Mouse (Mus musculus) right cerebral cortex, postnatal 25 days (tissue): ENCODE results near the gene Gp1ba.

Experiments
- DNase-seq: peaks from one replicate; pipeline ENCODE4 v3.0.0; 2022

Gp1ba gene

DNA sequence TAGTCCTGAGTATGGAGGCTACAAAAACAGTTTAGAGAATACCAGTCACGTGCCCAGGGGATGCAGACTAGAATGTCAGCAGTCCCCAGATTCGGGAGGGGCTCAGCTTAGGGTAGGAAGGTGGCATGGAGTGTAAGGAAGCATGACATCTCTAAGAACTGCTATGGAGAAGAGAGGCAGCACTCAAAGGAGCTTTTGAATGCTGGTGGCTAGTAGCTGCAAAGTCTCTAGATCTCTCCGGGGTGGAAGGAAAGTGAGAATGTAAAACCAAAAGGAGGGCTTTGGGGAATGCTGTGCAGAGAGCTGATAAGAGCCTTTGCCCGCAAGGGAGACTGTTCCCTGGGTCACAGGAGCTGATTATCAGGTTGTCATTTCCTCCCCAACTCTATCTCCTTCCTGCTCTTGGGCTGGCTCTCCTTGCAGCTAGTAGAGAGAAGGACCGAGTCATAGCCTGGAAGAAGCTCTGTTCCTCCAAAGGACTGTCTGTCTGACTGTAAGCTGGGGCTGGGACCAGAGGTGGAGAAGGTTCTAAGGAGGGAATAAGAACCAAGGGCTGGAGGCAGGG, at the start of gene Gp1ba:
Gene Gp1ba, plus strand, starts transcription at position 409 of the 565 bp plus-strand sequence.
- no peak for DNase-seq

DNA sequence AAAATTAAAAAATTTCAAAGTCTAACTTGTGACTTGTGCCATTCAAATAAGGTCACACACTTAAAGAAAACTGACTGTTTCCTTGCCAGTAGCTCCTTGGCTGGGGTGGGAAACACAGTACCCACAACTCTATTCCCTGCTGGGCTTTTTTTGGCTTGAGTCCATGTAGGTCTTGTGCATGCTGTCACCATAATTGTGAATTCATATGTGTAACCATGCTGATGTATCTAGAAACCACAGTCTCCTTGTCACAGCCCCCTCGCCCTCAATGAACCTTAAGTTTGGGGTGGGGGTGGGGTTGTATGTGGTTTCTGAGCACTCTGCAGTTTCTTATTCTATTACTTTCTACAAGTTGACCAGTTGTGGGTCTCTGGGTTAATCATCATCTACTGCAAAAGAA, 47.2 kb upstream of the Gp1ba start:
- no peak for DNase-seq

DNA sequence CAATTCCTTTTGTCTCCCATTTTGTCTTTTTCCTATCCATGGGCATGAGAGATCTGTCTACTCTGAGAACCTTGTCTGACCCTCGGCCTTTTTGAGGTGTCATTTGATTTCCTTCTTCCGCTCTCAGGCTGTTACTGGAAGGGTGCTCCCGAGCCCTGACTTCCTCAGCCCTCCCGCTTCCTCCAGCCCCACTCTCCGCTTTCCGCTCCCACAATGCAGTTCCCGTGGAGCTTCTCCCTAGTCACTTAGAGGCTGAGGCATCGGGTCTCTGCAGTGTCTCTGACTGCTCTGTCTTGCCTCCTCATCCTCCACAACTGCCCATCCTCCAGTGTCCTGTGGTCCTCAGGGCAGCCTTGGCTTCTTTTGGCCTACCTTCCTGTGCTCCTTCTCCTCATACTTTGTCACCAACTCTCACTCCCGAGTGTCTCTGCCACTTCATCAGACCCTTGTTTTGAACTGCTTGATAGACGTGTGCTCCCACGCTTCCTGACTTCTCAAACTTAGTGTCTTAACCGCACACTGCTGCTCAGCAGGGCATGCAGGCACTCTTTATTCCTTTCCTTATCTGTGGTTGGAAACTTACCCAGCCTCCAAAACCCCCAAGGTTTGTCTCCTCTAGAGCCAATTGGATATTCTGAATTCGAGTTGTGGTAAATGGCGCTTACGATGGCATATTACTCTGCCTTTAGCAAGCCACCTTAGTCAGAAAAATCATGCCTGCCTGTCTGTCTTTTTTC, 44.5 kb upstream of the Gp1ba start:
- no peak for DNase-seq

DNA sequence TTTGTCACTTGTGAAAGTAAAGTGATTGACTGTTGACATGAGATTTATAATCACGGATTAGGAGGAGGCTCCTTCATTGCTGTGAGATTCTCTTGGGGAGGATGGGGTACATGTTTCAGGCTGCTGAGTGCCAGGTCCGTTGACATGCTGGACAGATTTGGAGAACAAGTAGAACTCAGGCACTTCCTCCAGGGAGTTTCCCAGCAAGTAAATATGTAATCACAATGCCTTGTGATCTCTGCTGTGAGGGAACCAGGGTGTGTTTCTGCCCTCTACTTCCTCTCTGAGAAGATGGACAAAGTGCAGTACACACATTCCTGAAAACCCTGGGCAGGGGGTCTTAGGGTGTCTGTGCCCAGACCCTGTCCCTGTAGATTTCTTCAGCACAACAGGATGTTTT, 43.3 kb upstream of the Gp1ba start:
- no peak for DNase-seq

DNA sequence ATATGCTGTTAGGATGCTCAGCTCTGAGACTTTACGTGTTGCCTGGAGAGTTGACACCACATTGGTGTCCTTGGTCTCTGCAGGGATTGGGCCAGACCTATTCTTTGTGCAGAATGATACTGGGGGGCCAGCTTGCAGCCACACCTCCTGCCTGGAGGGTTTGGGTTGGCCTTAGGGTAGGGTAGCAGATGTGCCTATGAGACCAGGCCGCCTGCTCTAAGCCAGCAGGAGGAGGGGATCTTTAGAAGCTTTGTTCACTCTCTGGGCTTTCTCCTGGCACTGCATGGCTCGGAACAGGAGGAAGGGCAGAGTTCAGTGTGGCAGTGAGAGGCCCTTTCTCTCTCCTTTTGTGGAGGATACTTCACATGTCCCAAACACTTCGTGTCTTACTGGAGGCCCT, 42.8 kb upstream of the Gp1ba start:
- no peak for DNase-seq

DNA sequence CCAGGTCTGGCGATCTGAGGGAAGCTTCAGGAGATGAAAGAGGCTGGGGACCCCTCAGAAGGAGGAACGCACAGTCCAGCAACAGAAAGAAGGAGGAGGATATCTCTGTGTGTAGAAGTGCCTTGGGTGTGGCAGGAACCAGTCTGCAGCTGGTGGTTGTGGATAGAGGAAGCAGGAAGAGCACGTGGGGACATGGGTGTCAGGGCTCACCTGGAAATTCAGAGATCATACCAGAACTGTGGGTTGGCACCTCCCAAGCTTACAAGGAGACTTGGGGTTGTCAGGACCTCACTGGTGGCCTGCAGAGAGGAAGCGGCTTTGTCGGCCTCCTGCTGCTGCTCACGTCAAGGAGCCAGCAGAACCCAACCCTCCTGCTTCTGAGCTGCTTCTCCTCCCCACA, 41.6 kb upstream of the Gp1ba start:
- DNase-seq: no peak

DNA sequence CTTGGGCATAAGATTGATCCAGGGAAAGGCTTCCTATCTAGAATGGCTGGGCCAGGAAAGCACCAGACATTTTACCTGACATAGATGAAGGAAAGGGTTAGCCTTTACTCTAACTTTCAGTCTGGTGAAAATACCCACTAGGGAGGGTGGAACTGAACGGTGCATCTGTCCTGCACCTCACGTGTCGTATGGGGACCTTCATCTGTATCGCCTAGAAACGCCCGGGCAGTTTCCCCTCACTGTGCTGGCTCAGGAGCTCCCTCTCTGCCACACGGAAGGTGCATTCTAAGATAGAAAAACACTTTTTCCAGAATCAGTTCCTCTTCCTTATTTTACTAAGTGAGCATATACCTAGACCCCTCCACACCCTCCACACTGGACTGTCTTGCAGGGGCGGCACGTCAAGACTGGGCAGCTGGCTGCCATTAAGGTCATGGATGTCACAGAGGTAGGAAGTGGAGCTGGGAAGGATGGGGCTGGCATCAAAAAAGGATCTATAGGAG, 40.4 kb upstream of the Gp1ba start:
- no peak for DNase-seq

DNA sequence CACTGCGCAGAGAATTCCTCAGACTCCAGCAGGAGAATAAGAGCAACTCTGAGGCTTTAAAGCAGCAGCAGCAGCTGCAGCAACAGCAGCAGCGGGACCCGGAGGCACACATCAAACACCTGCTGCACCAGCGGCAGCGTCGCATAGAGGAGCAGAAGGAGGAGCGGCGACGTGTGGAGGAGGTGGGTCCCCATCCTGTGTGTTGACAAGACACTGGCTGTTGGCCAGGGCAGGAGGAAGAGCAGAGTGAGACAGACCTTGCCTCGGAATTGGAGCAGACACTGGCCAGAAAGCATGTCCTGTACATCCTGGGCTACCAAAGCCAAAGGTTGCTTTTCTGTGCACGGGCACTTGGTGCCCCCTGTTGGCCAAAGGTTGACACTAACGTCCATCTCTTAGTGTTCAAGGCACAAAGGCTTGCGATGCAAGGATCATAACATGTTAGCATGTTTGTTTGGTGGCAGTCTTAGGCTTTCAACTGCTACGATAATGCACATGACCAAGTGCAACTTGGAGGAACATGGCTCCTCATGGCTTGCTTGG, 33.8 kb upstream of the Gp1ba start:
- DNase-seq: peak; percentile 49

DNA sequence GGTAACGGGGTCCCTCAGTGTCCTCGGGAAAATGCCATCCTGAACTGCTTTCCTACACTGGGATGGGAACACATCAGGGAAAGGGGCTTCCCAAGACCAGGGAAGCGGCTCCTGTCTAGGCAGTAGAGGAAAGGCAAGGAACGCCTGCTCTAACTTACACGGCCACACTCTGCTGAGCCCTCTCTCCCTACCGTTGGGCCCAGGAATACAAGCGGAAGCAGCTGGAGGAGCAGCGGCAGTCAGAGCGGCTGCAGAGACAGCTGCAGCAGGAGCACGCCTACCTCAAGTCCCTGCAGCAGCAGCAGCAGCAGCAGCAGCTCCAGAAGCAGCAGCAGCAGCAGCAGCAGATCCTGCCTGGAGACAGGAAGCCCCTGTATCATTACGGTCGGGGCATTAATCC, 32.2 kb upstream of the Gp1ba start:
- DNase-seq: no peak

DNA sequence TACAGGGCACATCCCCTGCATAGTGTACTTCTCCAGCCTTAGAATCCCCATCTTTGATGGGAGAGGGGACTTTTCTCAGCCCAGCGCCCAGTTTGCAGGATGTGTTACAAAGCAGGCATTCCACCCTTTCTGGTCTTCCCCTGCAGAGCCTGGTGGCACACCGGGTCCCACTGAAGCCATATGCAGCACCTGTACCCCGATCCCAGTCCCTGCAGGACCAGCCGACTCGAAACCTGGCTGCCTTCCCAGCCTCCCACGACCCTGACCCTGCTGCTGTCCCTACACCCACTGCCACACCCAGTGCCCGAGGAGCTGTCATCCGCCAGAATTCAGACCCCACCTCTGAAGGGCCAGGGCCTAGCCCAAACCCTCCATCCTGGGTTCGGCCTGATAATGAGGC, 31.3 kb upstream of the Gp1ba start:
- DNase-seq: no peak

DNA sequence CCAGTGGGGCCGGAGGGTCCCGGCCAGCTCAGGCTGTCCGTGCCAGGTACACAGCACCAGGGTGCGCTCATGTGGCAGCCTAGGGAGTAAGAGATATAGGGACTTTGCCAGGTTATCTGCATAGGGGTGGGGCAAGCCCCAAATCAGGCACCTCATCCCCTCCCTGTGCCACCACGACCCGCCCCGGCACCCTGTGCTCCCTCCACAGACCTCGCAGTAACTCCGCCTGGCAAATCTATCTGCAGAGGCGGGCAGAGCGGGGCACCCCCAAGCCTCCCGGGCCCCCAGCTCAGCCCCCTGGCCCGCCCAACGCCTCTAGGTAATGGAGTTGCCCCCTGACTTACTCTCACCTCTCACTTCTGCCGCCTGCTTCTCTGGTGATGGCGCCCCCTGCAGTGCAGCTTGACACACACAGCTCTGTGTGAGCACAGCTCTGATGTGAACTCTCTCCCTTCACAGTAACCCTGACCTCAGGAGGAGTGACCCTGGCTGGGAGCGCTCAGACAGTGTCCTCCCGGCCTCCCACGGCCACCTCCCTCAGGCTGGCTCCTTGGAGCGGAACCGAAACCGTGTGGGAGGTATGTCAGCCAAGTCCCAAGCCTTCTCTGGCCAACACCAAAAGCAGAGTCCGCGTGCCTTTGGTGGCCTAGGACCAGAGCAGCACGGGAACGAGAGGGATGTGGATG, 30.4 kb upstream of the Gp1ba start:
- DNase-seq: no peak

DNA sequence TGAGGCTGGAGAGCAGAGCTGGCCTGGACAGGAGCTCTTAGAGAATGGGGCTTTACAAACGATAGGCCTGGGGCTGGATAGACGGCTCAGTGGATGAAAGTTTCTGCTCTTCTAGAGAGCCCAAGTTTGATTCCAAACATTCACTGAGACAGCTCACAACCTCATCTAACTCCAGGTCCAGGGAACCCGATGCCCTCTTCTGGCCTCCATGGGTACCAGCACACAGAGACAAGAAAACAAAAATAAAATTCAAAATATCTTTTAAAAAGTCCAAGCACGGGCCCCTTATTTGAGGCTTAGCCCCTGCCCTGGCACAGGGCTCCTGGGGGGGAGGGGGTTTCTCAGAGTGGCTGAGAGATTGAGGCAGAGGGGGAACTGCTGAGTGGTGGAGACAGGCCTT, 28.2 kb upstream of the Gp1ba start:
- DNase-seq: no peak

DNA sequence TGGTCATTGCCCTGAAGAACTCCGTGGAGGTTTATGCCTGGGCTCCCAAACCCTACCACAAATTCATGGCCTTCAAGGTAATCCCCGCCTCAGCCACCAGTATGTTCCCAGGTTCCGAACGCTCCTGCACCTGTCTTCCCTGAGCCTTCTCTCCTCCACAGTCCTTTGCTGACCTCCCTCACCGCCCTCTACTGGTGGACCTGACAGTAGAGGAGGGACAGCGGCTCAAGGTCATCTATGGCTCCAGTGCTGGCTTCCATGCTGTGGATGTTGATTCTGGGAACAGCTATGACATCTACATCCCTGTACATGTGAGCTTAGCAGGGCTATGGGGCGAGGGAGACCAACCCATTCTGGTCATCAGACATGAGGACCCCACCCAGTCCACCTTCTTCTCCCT, 26.4 kb upstream of the Gp1ba start:
- no peak for DNase-seq

DNA sequence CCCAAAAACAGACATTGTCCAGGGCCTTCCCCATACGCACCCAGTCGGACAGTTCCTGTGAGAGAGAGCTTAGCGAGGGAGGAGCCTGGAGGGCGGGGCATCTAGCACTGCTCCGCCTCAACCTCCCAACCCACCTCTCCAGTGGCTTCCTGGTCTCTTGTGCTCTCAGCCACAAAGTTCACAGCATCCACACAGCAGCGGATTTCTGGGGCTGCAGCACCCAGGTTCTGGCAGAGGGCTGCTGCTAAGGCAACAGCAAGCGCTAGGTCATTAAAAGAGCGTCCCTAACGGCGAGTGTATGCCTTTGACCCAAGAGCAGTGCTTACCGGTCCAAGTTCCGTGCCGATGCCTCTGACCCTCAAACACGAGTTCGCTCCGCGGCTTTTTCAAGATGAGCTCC, 23.8 kb upstream of the Gp1ba start:
- DNase-seq: no peak

DNA sequence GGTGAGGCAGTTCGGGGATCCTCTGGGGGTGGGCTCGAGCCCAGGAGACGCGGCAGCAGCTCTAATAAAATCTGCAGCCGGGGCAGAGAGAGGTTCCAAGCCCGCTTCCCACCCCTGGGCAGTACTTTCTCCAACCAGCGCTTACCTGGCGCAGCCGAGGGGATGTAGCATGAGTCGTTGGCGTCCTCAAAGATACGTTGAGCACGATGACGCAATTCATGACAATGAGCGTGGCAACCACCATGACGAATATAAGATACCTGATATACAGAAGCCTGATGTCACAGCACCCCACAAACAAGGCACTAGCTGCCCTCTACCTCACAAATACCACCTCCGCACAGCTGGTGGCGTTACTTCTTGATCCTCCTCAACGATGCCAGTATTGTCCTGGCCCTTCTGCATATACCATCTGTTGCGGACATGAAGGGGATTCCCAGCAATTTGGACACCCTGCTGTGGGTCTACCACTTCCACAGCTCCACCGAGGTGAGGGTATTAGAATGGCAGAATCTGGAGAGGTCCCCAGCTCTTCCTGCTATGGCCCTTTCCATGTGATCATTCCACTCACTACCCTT, 23.3 kb upstream of the Gp1ba start, which contains the start of gene 4930544D05Rik:
Gene 4930544D05Rik, plus strand, starts transcription at position 333 of the 578 bp plus-strand sequence.
- no peak for DNase-seq

DNA sequence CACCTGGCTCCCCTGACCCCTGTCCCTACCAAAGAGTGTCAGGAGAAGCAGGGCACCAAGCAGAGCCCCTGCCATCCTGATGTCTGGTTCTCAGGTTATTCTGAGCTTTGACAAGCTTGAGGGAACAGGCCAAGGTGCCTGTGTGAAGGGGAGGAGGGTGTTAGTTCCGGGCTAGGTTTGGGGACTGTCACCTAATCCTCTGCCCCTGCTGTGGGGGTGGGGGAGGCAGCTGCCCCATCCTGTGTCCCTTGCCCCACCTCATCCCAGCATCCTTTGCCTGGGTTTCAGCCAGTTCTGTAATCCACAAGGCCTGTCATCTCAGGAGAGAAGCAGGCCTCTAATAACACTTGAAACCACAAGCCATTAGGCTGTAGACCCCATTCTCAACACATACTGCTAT, 19.8 kb upstream of the Gp1ba start, which contains the start of gene Chrne:
Gene Chrne, minus strand, starts transcription at position 116 of the 400 bp plus-strand sequence.
- DNase-seq: no peak

DNA sequence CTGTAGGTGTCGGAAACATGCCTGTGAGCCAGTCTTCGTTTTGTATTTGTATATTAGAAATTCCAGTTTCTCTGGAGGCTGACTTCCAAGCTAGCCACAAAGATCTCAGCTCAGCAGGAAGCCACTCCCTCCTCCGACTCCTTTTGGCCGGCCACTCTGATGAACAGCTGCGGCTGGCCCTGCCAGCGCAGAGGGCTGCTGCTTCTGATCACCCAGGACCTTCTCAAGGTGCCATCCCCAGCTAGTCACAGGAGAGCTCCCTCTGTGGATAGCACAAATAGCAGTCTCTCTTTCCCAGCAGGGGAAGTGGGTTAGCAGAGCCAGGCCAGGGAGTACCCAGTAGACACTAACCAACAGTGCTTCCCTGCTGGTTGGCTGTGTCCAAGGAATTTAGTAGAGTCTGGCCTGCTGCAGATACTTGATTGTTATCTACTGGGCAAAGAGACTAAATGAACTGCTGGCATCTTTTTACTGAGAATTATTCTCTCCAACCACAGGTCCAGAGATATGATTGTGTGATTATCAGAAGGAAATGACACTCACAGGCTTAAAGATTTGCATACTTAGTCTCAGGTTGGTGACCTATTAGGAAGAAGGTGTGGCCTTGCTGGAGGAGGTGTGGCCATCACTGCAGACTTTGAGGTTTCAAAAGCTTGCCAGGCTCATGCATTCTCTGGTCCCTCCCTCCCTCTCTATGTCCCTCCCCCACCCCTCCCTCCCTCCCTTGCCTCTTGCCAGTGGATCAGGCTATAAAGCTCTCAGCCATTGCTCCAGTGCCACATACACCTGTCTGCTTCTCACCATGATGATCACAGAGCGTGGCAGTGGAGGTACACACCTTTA, 16.7 kb upstream of the Gp1ba start:
- no peak for DNase-seq

DNA sequence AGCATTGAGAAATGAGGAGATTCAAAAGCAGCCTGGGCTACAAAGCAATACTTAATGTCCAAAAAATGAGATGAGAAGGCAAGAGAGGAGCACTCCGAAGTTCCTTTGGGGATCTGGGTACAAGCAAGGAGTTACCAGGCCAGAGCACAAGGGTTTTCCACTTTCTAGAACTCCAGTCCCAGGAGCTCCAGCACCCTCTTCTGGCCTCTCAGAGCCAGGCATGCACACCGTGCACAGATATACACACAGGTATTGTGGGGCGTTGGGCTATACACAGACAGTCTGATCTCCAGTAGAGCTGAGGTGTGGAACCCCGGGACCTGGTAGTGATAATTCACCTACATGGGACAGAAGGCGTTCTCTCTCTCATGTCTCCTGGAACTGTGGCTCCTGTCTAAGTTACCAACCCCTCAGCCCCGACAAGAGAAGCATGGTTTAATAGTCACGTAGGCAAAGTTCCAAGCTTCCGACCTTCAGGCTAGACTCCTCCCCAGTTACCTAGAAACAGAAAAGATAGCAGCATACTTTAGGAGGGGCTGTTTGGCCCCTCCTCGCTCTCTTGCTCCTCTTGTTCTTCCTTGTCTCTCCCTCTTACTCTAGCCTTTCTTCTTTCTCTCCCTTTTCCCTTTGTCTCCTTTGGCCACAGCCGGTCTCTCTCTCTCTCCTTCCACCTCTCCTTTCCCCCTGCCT, 15.7 kb upstream of the Gp1ba start:
- DNase-seq: no peak

DNA sequence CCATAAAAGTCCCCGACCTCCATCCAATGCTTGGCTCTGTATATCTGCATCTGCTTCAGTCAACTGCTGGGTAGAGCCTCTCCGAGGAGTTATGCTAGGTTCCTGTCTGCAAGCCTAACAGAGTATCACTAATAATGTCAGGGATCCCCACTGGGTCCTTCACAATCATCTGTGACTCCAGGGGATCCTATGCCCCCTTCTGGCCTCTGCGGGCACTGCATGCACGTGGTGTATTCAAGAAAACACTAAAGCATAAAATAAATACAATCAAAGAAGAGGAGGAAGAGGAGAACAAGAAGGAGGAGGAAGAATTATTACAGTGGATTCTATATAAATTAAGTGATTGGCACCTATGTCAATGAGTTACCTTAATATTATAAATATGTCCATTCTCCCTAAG, 13.4 kb upstream of the Gp1ba start:
- no peak for DNase-seq

DNA sequence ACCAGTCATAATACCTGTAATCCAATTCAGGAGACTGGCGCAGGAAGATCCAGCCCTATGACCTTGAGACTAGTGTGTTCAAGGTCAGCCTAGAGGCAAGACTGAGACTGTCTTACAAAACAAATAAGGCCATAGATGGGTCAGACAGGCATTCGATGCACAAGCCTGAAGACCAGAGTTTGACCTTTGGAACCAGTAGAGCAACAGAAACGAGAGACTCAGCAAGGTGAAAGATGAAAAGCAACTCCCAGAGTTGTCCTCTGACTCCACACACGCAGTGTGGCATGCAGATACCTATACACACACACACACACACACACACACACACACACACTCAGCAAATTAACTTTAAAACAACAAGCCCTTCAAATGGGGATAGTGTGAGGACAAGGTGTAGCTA, 12.0 kb upstream of the Gp1ba start:
- DNase-seq: no peak

DNA sequence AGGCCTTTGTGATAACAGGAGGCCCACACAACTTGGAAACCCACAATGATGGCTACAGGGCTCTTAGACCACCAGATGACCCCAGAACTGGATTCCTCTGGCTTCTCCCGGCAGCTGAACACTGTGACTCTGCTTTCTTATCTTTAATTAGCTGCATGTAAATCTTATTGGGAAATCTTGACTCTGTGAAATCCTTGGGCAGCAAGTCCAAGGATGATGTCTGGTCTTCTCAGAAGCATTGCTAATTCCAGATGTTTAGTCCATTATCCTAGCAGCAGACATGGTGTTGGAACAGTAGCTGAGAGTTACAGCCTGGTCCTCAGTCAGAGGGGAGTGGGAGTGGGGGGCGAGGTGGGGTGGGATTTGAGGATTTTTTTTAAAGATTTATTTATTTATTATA, 10.5 kb upstream of the Gp1ba start:
- no peak for DNase-seq

DNA sequence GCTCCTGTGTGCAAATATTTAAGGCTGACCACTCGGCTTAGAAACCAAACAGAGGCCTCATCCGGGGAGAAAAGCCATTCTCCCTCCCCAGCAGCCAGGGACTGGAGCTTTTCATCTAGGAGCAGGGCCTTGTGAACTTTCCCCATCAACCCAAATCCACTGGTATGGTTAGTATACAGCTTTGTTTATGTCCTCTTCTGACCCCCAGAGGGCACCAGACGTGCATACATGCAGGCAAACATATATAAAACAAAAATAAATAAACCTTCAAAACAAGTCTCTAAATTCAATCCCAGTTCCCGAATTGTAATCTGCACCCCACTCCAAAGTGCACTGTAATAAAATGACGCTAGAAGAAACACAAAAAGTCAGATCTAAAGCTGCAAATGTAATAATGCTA, 9.4 kb upstream of the Gp1ba start:
- DNase-seq: no peak
